Mouse (Mus musculus) C2C12 (cell line): Measurements from ENCODE around the gene Phb2. TPM values are rescaled to one million over a fixed set of nuclear protein-coding genes. Genes with fewer than 3 reads are reported as not detected.

Source experiments
- H3K27me3 ChIP-seq: one replicate; pipeline ENCODE4 v1.6.1; 2011; ENCODE audit not compliant: control insufficient read depth, insufficient read depth, insufficient read length
- H3K36me3 ChIP-seq: one replicate; pipeline ENCODE4 v1.6.1; 2011; ENCODE audit not compliant: control insufficient read depth, insufficient read depth
- H3K4me3 ChIP-seq: one replicate; pipeline ENCODE4 v1.5.1; 2011; ENCODE audit warnings: mild to moderate bottlenecking, control low read depth; ENCODE audit not compliant: poor library complexity, insufficient read depth, severe bottlenecking
- H3K79me2 ChIP-seq: one replicate; pipeline ENCODE4 v1.6.1; 2011; ENCODE audit not compliant: control insufficient read depth, insufficient read depth
- H3K79me3 ChIP-seq: one replicate; pipeline ENCODE4 v1.6.1; 2011; ENCODE audit warnings: low read depth, control low read depth
- H3ac ChIP-seq: one replicate; pipeline ENCODE3; 2011; ENCODE audit warnings: low read depth; ENCODE audit not compliant: control insufficient read depth, insufficient read length
- CEBPB ChIP-seq: IDR thresholded peaks from one replicate; pipeline ENCODE4 v1.6.1; 2011; ENCODE audit warnings: low read depth, mild to moderate bottlenecking, control low read depth, moderate library complexity
- CTCF ChIP-seq: IDR thresholded peaks from one replicate; pipeline ENCODE4 v1.5.1; 2011; ENCODE audit not compliant: control insufficient read depth, insufficient read depth, insufficient read length
- FOSL1 ChIP-seq: IDR thresholded peaks from one replicate; pipeline ENCODE4 v1.8.0; 2011; ENCODE audit warnings: mild to moderate bottlenecking, low read length; ENCODE audit not compliant: poor library complexity, insufficient read depth, severe bottlenecking
- MAX ChIP-seq: IDR thresholded peaks from one replicate; pipeline ENCODE4 v1.6.1; 2011; ENCODE audit warnings: mild to moderate bottlenecking, control low read depth
- MYOD1 ChIP-seq: IDR thresholded peaks from one replicate; pipeline ENCODE4 v1.6.1; 2011; ENCODE audit warnings: low read depth; ENCODE audit not compliant: control insufficient read depth, insufficient read length
- MYOG ChIP-seq: IDR thresholded peaks from one replicate; pipeline ENCODE4 v1.6.1; 2011; ENCODE audit not compliant: control insufficient read depth, insufficient read length; ENCODE audit errors: extremely low read depth
- USF1 ChIP-seq: IDR thresholded peaks from one replicate; pipeline ENCODE4 v1.6.1; 2011; ENCODE audit warnings: low read depth, mild to moderate bottlenecking, control low read depth, moderate library complexity
- polyA plus RNA-seq: library from polyadenylated mRNA; unstranded; fragments of >200 nt; fragmentation: generic; extraction: Trizol; gene quantifications from one replicate; pipeline ENCODE4 v1.2.1, GENCODE M21; 2012; ENCODE audit warnings: missing spikeins

Phb2 gene
- polyA plus RNA-seq, 1 experiment = 456 TPM

- TF ChIP-seq MAX (no peak), FOSL1 (no peak), USF1 (no peak), CEBPB (no peak), CTCF (no peak), MYOD1 (no peak), MYOG (no peak)
- Histone ChIP-seq H3K27me3 (no peaks in the 10 kb centered on the region), H3K79me2 (peaks cover 11% of the 10 kb centered on the region), H3K79me3 (peaks cover 7% of the 10 kb centered on the region), H3ac (peak overlapping the region; percentile 19), H3K4me3 (no peak overlapping the region), H3K36me3 (peaks cover 47% of the 10 kb centered on the region)
These were observed 32.7 kb downstream of the Phb2 start for GRCm38 (mm10) chr6:124744755-124745321.

- H3K79me3 ChIP-seq = peaks cover 12% of the 10 kb centered on the region
- no peak for TF ChIP-seq MYOG
- TF ChIP-seq USF1 = no peak
- no peak for TF ChIP-seq MYOD1
- peak; percentile 57 for TF ChIP-seq MAX
- TF ChIP-seq FOSL1 = no peak
- TF ChIP-seq CTCF = peak; percentile 90
- TF ChIP-seq CEBPB = no peak
- no peaks in the 10 kb centered on the region for H3K27me3 ChIP-seq
- H3K4me3 ChIP-seq = no peak overlapping the region
- H3ac ChIP-seq = peak overlapping the region; percentile 56
- H3K79me2 ChIP-seq = peaks cover 18% of the 10 kb centered on the region
- peaks cover 54% of the 10 kb centered on the region for H3K36me3 ChIP-seq
These were observed 33.6 kb downstream of the Phb2 start for GRCm38 (mm10) chr6:124745490-124746295.

- peaks cover 18% of the 10 kb centered on the region for H3K79me3 ChIP-seq
- no peak overlapping the region for H3K4me3 ChIP-seq
- no peaks in the 10 kb centered on the region for H3K27me3 ChIP-seq
- H3K36me3 ChIP-seq = peaks cover 59% of the 10 kb centered on the region
- peaks cover 24% of the 10 kb centered on the region for H3K79me2 ChIP-seq
- TF ChIP-seq CTCF (no peak), MYOD1 (no peak), USF1 (no peak), MYOG (no peak), FOSL1 (no peak), MAX (no peak), CEBPB (no peak)
- no peak overlapping the region for H3ac ChIP-seq
These were observed 34.1 kb downstream of the Phb2 start for GRCm38 (mm10) chr6:124746296-124746605.

GRCm38 (mm10) chr6:124746654-124747632 lies 34.8 kb downstream of the Phb2 start:
- no peaks in the 10 kb centered on the region for H3K27me3 ChIP-seq
- H3K79me3 ChIP-seq = peaks cover 22% of the 10 kb centered on the region
- no peak overlapping the region for H3K4me3 ChIP-seq
- H3K36me3 ChIP-seq = peaks cover 65% of the 10 kb centered on the region
- H3ac ChIP-seq = no peak overlapping the region
- H3K79me2 ChIP-seq = peaks cover 31% of the 10 kb centered on the region
- TF ChIP-seq MYOG (no peak), CTCF (no peak), FOSL1 (no peak), MYOD1 (no peak), USF1 (no peak), MAX (no peak), CEBPB (no peak)

- Histone ChIP-seq H3K36me3 (peaks cover 62% of the 10 kb centered on the region), H3K27me3 (no peaks in the 10 kb centered on the region), H3K79me3 (peaks cover 57% of the 10 kb centered on the region), H3K79me2 (peaks cover 66% of the 10 kb centered on the region), H3ac (no peak overlapping the region), H3K4me3 (no peak overlapping the region)
- no peak for TF ChIP-seq MAX
- no peak for TF ChIP-seq MYOD1
- no peak for TF ChIP-seq CEBPB
- no peak for TF ChIP-seq USF1
- no peak for TF ChIP-seq MYOG
- no peak for TF ChIP-seq CTCF
- no peak for TF ChIP-seq FOSL1
These were observed 38.3 kb downstream of the Phb2 start for GRCm38 (mm10) chr6:124750405-124750804.
